Mouse (Mus musculus): Measurements from ENCODE around the gene Mrps14.

Mrps14 gene

DNA sequence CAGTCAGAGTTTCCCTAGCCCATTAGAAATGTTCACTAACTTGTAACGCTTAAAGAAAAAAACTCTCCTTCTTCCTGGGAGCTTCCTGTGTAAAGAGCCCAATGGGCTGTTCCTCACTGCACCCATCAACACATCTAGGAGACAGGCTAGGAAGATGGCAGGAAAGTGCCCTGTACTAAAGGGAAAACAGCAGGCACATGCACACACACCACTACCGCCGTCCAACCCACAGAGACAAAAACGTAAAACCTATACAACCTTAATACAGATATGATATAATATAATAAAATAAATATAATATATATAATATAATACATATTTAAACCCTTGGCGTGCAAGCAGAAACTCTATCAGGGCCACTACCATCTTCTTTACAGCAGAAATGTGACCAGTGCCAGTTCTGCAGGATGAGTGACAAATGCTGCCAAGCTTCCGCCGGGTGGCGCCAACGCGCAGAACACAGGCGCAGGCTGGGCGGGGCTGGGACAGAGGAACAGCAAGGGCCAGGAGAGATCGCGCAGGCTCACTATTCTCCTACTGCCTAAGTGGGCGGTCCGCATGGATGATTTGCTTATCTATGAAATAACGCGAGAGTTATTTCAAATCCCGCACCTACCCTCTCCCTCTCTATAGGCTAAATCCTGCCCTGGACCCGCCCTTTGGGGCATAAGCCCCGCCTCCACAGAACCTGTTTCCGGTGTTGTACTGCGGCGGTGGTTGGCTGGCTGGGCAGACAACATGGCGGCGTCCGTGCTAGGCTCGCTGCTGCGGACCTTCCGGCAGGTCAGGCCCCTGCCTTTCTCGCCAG lies at the start of gene Mrps14:
Gene Mrps14 (plus strand): TSS at position 687 of the 808 bp plus-strand sequence.
- peak; percentile 99 for DNase-seq (ENCODE audit: low read depth, low spot score)

GRCm38 (mm10) chr1:160145606-160146005 lies 49.4 kb upstream of the Mrps14 start:
- DNase-seq (ENCODE audit: low read depth, low spot score), result no peak

- no peak for DNase-seq (ENCODE audit: low read depth, low spot score)
These were observed 47.7 kb upstream of the Mrps14 start for GRCm38 (mm10) chr1:160147274-160147673.

DNA sequence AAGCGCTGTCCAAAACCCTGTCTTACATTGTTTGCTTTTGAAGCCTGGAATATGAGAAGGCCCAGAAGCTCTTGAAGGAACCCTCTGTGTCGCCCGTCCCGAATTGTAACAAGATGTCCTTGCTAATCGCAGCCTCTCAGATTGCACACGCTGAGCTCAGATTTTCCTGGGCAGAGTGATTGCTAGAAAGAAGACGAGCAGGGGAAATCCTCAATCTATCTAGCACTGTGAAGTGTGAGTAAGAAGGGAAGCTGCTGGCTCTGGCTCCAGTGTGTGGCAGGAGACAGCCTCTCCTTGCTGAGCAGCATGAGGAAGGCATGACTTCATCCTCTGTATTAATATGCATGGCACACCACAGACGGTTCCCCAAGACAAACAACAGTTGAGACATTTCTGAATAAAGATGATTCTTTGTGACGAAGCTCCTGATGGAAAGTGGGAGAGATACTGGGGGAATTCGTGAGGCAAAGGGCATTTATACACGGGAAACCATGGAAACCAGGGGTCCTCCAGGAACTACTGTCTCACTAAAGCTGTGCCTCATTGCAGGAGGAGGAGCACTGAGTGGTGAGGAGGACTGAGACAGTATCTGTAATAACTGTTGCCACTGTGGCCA lies 45.6 kb upstream of the Mrps14 start:
- no peak for DNase-seq (ENCODE audit: low read depth, low spot score)

GRCm38 (mm10) chr1:160150726-160151125 lies 44.3 kb upstream of the Mrps14 start:
- no peak for DNase-seq (ENCODE audit: low read depth, low spot score)

GRCm38 (mm10) chr1:160153480-160153879 lies 41.5 kb upstream of the Mrps14 start, which contains the start of gene Tnn:
Gene Tnn, minus strand, starts transcription at chr1:160153580.
- DNase-seq (ENCODE audit: low read depth, low spot score), result no peak

DNA sequence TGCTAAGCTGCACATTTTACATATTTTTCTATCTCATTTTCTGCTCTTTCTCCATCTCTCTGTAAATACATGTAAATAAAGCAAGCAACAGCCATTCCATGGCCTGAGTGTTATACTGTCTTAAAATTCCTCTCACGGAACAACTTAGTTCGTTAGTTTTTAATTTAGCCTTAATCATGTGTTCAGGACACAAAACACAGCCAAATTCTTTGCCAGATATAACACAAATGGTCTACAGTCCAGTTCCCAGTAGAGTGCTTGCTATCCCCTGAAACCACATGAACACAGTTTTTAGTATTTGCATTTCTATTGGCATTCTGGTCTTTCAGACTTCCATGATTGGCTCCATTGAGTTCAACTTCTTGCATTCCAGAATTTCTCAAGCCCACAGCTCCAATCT lies 36.8 kb upstream of the Mrps14 start:
- no peak for DNase-seq (ENCODE audit: low read depth, low spot score)

- no peak for DNase-seq (ENCODE audit: low read depth, low spot score)
These were observed 28.4 kb upstream of the Mrps14 start for GRCm38 (mm10) chr1:160166600-160166999.

DNA sequence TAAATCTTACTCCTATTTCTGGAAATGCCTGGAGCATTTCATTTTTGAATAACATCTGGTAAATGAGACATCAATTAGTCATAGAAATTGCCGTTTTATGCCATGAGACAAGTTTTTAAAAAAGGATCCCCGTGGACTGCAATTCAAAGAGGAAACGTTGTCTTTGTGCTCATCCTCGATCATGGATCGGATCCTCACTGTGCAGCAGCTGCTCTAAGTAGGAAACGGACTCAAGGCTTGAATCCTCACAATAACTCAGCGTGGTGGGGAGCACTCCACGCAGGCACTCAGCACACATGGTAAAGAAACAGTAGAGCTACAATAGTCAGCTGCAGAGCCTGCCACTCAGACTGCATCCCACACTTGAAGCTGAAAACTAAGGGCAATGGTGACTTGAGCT lies 18.1 kb upstream of the Mrps14 start:
- DNase-seq (ENCODE audit: low read depth, low spot score), result no peak

GRCm38 (mm10) chr1:160181216-160181615 lies 13.8 kb upstream of the Mrps14 start:
- DNase-seq (ENCODE audit: low read depth, low spot score), result no peak

DNA sequence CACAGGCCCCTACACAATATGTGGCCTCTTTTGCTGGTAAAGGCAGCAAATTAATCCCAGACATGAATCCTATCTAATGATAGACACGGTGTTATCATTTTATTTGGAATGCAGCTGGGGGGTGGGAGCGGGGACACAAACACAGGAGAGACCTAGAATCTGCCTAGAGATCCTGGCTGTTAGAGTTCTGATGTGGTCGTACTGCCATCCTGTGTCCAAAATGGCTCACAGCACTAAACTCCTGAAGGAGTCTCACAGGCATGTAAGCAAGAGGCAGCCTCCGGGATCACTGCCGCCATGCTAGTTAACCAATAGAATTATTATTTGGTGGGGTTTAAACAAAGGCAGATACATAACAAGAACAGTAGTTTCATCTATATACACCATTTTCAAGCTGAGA lies 10.5 kb upstream of the Mrps14 start:
- peak; percentile 29 for DNase-seq (ENCODE audit: low read depth, low spot score)

- DNase-seq (ENCODE audit: low read depth, low spot score), result no peak
These were observed 285 bp downstream of the Mrps14 start for GRCm38 (mm10) chr1:160195337-160195663.

GRCm38 (mm10) chr1:160205486-160205885 lies 10.5 kb downstream of the Mrps14 start:
- no peak for DNase-seq (ENCODE audit: low read depth, low spot score)

DNA sequence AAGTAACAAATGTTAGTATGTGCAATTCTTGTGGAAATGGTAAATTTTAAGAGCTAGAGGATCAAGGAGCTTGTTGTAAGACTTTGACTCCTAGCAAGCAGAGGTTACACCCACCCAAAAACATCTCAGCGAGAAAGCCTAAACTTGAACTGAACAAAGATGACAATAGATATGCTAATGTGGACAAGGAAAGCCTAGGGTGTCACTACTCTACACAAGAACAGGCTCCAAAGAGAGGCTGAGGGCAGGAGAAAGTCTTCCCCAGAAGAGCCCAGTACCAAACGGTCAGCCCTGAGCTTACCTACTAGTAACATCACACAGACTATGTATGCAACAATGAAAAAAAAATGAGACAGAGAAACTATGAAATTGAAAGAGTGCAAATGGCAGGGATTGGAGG lies 14.8 kb downstream of the Mrps14 start:
- no peak for DNase-seq (ENCODE audit: low read depth, low spot score)

GRCm38 (mm10) chr1:160210566-160210965 lies 15.6 kb downstream of the Mrps14 start:
- DNase-seq (ENCODE audit: low read depth, low spot score), result no peak

DNA sequence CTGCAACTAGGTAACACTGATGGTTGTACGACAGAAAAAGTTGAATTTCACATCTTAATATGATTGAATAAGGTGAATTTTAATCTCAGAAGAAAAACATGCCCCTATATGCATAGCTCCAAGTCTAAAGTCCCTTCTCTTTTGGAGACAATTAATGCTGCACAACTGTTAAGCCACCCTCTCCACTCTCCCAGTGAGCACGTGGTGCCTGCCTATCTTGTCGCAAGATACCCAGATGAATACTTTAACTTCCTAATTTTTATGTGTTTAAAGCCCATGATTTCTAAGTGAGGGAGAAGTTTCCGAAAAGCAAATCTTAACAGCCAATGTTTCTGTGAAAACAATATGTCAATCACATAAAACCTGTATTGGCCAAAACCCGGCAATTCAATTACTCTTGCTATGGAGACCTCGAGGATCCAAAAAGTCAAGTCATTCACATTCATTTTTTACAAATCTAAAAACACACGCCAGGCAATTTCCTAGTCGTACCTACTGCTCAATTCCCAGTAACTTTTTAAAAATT lies 16.6 kb downstream of the Mrps14 start:
- no peak for DNase-seq (ENCODE audit: low read depth, low spot score)

DNA sequence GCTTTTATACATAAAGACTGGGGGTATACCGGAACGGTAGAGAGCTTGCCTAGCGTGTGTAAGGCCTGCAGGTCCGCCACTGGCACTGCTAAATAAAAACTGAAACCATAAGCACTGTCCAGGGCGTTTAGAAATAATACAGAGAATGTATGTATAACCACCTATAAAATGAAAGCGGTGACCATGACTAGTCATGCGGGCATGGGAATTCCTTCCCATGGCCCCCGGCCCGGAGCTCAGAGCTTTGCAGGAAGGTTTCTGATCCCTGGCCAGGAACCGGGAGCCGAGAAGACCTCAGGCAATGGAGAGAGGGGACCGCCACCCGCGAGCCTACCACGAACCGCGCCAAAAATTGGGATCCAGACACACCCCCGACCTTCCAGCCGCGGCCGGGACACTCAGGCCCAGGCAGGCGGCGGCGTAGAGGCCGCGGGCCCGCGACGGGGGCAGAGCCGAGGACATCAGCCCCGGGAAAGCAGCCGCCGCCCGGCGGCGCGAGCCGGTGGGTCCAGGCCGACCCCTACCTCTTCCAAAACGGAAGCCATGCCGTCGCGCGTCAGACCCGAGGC lies 17.2 kb downstream of the Mrps14 start:
- DNase-seq (ENCODE audit: low read depth, low spot score), result no peak

DNA sequence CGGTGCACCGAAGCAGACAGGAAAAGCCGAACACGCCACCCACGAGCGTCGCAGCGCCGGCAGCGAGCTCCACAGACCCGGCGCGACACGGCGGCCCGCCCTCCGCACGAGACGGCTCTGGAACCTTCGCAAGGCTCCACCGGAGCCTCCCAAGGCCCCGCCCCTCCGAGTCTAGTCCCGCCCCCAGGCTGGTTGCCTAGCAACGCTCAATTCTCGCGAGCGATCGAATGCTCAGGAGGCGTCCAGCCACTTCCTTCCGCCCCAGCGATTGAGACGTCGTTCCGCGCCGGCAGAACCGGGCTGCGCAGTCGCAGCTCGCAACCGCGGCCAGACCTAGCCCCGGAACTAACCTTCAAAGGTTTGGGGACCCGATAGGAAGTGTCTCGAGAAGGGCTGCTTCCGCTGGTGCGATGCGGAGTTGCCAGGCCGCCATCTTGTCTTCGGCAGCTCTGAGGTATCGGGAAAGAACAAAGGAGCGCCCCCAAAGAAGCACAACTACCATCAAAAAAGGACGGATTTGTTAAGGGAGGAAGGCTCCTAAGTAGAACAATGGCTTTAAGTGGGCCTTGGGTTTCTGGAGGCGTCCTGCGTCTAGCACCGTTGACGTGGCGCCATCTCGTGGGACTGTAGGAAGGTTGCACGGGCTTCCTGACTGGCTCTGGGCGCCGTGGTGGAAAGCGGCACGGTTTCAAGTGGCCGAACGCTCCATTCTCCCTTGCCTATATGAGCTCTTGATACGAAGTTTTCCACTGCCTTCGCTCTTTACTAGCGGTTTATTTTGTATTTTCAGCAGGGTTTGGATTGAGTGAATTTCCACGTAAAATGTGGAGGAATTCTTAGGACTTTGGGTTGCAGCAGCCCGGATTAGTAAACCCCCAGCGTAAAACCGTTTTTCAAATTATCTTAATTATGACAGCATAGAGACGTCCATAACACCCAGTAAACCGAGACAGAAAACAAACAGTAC lies 18.0 kb downstream of the Mrps14 start, which contains the start of gene Cacybp:
Gene Cacybp (minus strand): TSS at position 173 of the 967 bp plus-strand sequence.
- peak; percentile 100 for DNase-seq (ENCODE audit: low read depth, low spot score)

GRCm38 (mm10) chr1:160214171-160214570 lies 19.2 kb downstream of the Mrps14 start:
- no peak for DNase-seq (ENCODE audit: low read depth, low spot score)

DNA sequence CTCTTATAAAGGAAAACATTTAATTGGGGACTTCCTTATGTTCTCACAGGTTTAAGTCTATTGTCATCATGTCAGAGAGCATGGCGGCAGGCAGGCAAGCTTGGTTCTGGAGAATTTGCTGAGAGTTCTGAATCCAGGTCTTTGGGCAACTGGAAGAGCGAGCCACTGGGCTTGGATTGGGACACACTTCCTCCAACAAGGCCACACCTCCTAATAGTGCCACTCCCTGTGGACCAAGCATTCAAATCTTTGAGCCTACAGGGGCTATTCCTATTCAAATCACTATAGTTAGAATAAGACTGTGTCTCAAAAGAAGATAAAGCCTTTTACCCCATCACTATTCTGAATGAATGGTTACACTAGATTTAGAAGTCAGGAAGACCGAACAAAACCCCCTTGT lies 22.9 kb downstream of the Mrps14 start:
- DNase-seq (ENCODE audit: low read depth, low spot score), result no peak

GRCm38 (mm10) chr1:160224093-160224492 lies 29.1 kb downstream of the Mrps14 start:
- DNase-seq (ENCODE audit: low read depth, low spot score), result no peak
